Mouse (Mus musculus) embryonic stem cell, embryonic (primary cell): ENCODE measurements at regions not wholly inside any gene's neighbourhood (a gene's known extent, or its start where the extent isn't known, plus 50 kb on each side); places are given as distances from the start of the nearest gene placed in this dataset.

Experiments used
- CTCF ChIA-PET, 4 experiments: fragments of 300-600 bp in 2 of 4; fragments of 350-600 bp in 2 of 4; sonication (Branson Sonifier 250); formaldehyde crosslinking; loops; one replicate each; lab custom pipeline; 2022; ENCODE audit warnings: inconsistent platforms in 2 of 4; lab: Charles Lee
- POLR2A ChIA-PET, 4 experiments: fragments of 300-600 bp in 2 of 4; fragments of 350-600 bp in 2 of 4; sonication (Branson Sonifier 250); formaldehyde crosslinking; loops; one replicate each; lab custom pipeline; 2022; ENCODE audit warnings: antibody characterized with exemption in 4 of 4, inconsistent platforms in 1 of 4; lab: Charles Lee

DNA sequence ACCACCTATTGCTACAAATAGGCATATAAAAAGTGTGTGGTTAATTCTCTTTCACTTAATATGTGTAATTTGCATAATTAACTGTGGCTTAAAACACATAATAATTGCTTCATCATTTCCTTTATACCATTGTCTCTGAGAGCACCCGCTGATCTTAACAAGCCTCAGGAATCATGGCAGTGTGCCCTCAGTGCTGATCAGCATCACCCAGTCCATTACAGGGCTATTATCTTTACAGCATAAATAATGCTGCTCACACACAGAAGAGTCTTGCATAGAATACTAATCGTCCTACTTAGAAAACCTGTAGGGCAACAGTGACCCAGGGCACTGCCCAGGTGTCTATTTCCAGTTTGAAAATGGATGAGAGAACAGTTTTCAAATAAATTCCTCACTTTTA is 102.4 kb downstream of the Gm597 start:
- POLR2A ChIA-PET: no interaction called here
- CTCF ChIA-PET: no interaction called here

DNA sequence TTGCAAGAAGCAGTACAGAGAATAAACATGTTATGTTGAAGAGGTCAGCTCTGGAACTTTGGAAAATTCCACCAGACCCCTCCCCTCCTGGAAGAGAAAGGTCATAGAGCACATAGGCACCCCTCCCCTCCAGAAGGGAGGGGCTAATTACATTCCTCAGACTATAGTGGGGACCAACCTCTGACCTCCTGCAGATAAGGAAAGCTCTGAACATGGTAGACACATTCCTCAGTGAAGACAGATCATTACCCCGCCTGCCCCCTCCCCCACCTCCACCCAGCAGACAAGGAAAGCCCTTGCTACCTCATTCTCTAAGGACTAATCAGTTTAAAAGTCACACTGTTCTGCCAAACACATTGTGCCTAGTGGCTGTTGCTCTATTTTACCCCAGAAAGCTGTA is 104.7 kb downstream of the Gm597 start:
- POLR2A ChIA-PET: no interaction called here
- CTCF ChIA-PET: no interaction called here

DNA sequence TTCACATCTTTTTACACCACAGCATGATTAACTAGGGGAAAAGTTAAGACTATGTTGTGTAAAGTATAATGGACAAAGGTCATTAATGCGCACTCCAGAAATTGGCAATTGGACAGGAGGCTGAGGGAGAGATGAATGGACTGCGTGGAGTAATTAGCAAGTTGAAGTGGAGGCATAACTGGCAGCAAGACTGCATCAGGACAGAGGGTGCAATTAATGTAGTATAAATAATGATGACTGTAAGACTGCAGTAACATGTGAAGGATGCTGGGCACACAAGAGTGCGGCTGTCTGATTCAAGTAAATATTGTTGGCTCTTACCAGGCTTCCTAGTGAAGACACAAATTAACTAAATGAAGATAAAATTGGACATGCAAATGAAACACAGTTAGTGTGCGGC is 139.2 kb downstream of the Gm597 start:
- ChIA-PET POLR2A (no interaction called here), CTCF (no interaction called here)

DNA sequence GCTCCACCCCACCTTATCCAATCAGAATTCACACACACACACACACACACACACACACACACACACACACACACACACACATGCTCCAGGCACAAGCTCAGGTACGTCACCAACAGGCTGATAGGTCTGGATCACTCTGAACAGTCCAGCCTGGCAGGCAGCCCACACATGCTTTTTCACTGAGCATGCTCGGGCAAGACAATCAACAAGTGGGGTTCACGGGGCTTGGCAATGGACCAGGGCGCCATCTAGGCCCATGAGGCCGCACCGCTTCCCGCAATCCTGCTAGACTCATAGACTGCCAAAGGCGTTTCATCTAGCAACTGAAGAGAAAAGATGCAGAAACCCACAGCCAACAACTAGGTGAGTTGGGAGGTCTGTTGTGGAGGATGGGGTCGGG is 157.3 kb downstream of the Gm597 start:
- POLR2A ChIA-PET: no interaction called here
- CTCF ChIA-PET: interaction anchor here in 1 of 4 experiments (0.7 kb wide), 1 partner anchor 1719 kb away, joined by 9 read pairs; no protein-coding TSS in a partner anchor

DNA sequence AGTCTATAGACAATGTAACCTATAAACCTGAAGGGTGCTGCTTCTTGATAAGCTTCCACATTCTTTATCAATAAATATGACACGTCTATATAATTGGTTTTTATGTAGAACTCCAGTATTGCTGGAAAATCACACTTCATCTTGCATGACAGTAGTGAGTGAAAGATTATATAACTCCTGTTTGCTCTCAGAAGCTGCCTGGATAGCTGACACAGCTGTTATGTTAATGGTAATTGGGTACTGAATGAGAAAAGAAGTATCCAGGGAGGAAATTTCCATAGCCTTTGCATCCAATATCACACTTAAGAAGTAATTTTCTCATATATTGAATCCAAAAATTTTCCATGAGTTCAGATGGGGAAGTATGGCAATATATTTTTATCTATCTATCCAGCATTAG is 177.7 kb downstream of the Gm597 start:
- POLR2A ChIA-PET: no interaction called here
- CTCF ChIA-PET: no interaction called here

DNA sequence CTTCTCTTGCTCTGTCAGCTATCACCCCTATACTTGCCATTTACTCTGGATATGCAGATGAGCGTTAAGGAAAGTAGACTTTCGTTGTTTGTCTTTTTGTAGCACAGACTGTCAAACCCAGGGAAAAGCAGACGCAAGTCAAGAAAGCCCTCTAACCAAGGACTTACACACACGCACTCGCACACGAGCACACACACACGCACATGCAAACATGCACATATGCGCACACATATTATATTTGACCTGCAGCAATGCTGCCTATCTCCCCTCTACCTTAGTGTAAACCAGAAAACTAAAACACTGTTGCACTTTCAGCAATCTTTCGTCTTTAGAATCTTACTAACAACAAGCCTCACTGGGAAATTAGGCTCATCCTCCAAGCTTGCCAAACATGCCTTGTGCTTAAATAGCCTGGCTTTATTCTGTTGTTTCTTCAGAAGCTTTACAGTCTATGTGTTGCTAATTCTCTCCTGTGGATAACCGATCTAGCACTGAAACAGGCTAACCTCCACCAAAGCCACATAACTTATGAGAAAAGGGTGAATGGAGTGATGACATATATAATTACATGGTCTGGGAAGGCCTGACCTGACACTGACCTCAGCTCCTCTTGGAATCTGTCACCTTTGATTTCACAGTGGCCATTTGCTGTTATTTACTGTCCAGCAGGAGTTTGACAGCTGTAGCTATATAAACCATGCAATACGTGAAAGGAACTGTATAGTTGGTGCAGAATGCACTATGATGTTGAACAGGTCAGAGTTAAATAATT is 214.5 kb downstream of the Gm597 start:
- ChIA-PET CTCF (no interaction called here), POLR2A (no interaction called here)

DNA sequence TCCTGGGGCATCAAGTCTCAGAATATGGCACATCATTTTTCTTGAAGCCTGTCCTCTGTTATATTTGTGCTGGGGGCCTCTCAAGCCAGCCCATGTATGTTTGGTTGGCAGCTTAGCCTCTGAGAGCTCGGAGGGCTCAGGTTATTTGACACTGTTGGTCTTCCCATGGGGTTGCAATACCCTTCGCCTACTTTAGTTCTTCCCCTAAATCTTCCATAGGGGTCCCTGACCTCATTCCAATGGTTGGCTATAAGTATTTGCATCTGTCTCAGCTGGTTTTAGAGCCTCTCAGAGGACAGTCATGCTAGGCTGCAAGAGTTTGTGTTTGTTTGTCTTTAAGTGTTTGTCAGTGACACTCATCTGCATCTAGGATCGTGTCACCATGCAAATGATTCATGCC is 216.2 kb downstream of the Gm597 start:
- CTCF ChIA-PET: no interaction called here
- POLR2A ChIA-PET: no interaction called here
